Mouse (Mus musculus) gastrocnemius, postnatal 36 days (tissue): Measurements from ENCODE around the gene Sdf2. TPM values are rescaled to one million over a fixed set of nuclear protein-coding genes. Genes with fewer than 3 reads are reported as not detected.

ENCODE experiments used
- DNase-seq, 2 experiments: peaks; one replicate each; pipeline ENCODE4 v3.0.0; 2022
- intact Hi-C: fragments of 180-260 bp; cut with DNase I; formaldehyde crosslinking; loops from one replicate; pipeline ENCODE4 v1.15.1; 2025
- long read RNA-seq, 2 experiments: library from polyadenylated mRNA; stranded (forward); transcript quantifications; one replicate each; pipeline ENCODE4 v2.0.0; 2021
- total RNA-seq, 2 experiments: library from RNA; stranded (reverse); gene quantifications; 2 replicates each; pipeline ENCODE4 v1.2.3; 2021

The Sdf2 gene
- 10 to 100 TPM; 40.7 to 41.1 TPM for total RNA-seq
- long read RNA-seq, experiment 1, transcript Sdf2-201 (3 exons, 1,268 nt): major isoform, 80 of 100 reads
- long read RNA-seq, experiment 1, partial matches to known transcripts: 0 of 100 reads
- long read RNA-seq, experiment 1, other reads (novel, unspliced or antisense): 20 of 100 reads
- long read RNA-seq, experiment 2, transcript Sdf2-201 (3 exons, 1,268 nt): major isoform, 87 of 104 reads
- long read RNA-seq, experiment 2, partial matches to known transcripts: 0 of 104 reads
- long read RNA-seq, experiment 2, other reads (novel, unspliced or antisense): 16 of 104 reads

GRCm38 (mm10) chr11:78245627-78246317, at the start of gene Sdf2, which contains the start of gene Supt6:
TSS of gene Sdf2 (plus strand) at chr11:78245746.
TSS of gene Supt6 (minus strand) at chr11:78245987.
- intact Hi-C loops: no loop called here
- peak; percentile 84 to 87 for DNase-seq

GRCm38 (mm10) chr11:78202372-78202771, 43.2 kb upstream of the Sdf2 start:
- intact Hi-C loops: no loop called here
- no peak for DNase-seq

GRCm38 (mm10) chr11:78204287-78204686, 41.3 kb upstream of the Sdf2 start:
- intact Hi-C loops: no loop called here
- no peak for DNase-seq

DNA sequence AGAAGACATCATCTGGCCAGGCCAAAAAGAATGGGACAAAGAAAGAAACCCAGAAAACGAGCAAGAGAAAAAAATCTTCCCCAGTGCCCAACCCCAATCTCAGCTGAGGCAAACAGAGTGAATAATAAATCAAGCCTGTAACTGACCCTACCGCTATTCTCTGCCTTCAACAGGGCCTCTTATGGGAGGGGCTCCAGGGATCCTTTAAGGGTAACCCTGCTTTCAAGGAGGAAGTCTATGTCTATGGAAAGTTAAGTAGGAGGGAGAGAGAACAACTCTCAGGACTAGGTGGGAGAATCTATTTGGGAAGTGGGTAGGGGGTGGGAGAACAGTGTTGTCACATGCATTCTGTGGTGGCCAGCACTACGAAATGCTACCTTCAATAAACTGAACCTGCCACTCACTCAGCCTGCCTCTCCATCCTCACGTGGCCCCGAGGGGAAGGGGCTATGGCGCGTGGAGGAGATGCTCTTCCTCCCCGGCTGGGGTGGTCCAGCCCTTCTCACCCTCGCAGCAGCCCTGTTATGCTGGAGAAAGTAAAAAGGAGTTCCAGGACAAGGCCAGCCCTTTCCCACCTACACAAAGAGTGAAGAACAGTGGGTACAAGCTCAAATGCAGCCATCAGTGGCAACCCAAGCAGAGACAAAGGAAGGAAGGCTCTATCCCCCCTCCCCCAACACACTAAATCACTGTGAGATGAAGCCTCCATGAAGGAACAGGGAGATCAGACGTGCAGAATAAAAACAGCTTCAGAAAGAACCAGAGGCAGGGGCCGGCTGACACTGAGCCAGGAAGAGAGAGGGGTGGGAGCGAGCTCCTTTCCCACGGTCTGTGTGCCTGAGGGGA, 40.0 kb upstream of the Sdf2 start:
- intact Hi-C loops: no loop called here
- DNase-seq: no peak

- intact Hi-C loops: no loop called here
- no peak for DNase-seq
Observed at GRCm38 (mm10) chr11:78207190-78207589, 38.4 kb upstream of the Sdf2 start.

- DNase-seq: no peak
- intact Hi-C loops: no loop called here
Observed at GRCm38 (mm10) chr11:78209886-78210285, 35.7 kb upstream of the Sdf2 start.

GRCm38 (mm10) chr11:78210615-78211014, 34.9 kb upstream of the Sdf2 start:
- no peak for DNase-seq
- intact Hi-C loops: no loop called here

GRCm38 (mm10) chr11:78211513-78211912, 34.0 kb upstream of the Sdf2 start:
- no peak for DNase-seq
- intact Hi-C loops: no loop called here

DNA sequence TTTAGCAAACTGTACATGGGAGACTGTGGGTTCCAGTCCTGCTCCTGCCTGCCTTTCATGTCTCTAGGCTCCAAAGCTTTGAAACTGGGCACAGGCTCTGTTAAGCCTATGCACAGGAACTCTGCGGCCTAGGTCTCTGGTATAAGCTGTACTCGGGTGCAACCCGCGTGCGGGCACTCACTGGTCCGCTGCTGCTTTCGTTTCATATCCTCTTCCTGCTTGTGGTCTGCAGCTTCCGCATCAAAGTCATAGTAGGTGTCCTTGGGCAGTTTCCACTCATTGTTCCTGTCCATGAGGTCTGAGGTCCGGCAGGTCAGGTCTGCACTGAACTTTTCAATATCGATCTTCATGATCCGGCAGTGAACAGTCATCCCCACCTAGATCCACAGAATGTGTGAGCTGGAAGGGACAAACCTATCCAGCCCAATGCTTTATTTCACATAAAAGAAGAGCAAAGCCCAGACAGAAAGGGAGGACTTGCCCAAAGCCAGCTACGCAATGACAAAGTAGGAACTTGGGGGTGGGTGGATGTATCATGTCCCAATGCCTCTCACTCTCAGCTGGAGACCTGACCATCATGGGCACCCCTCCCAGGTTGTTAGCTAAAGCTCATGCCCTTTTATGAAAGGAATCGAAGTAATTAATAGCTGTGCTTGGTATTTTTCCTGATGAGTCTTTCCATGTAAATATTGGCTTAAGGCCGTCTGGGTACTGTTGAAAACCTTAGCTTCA, 32.3 kb upstream of the Sdf2 start:
- intact Hi-C loops: no loop called here
- DNase-seq: no peak

- intact Hi-C loops: no loop called here
- DNase-seq: no peak
Observed at GRCm38 (mm10) chr11:78215709-78216317, 29.7 kb upstream of the Sdf2 start.

DNA sequence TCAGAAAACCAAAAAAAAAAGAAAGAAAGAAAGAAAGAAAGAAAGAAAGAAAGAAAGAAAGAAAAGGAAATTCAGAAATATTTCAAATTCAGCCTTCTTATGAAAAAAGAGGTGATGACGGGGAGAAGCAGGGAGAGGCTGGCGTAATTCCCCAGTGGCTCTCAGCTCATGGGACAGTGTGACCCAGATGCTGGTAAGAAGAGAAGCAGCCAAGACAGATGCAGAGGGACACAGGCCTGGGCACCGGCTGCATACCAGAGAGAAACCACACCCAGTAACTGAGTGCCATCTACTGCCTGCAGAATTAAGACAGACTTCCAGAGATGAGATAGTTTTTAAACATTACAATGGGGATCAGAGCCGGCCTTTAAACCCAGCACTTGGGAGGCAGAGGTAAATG, 22.0 kb upstream of the Sdf2 start:
- intact Hi-C loops: no loop called here

GRCm38 (mm10) chr11:78231518-78231917, 14.0 kb upstream of the Sdf2 start:
- DNase-seq: no peak
- intact Hi-C loops: no loop called here

More for the DNA sequence above, 22.0 kb upstream of the Sdf2 start:
- peak in 1 of 2 experiments; percentile 17 for DNase-seq

- intact Hi-C loops: no loop called here
- DNase-seq: no peak
Observed at GRCm38 (mm10) chr11:78240193-78240857, 5.2 kb upstream of the Sdf2 start.

- DNase-seq: no peak
- intact Hi-C loops: no loop called here
Observed at GRCm38 (mm10) chr11:78245261-78245626, 302 bp upstream of the Sdf2 start.

DNA sequence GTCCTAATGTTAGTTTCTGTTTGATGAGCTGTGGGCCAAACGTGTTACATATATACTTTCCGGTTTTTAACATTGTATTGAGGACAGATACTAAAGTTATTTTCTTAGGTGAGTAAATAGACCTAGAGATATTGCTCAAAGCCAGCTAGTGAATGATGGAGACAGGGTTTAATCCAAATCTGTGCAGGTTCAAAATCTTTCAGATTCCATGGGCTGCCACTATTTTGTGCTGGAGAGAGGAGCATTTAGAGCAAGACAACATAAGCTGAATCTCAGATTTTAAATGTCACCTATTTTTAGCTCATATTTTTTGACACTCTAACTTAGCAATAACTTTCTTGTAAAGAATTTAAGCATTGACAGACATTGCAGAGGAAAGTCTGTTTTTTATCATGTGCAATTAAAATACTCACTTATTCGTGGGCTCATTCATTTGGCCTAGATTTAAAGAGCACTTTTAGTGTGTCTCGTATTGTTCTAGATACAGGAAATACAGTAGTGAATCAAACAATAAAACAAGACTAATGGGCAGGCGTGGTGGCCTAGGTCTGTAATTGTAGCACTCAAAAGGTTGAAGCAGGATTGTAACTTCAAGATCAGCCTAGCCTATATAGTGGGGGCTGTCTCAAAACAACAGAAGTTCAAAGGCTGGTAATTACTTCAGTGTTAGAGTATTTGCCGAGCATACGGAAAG, 919 bp downstream of the Sdf2 start:
- intact Hi-C loops: no loop called here

DNA sequence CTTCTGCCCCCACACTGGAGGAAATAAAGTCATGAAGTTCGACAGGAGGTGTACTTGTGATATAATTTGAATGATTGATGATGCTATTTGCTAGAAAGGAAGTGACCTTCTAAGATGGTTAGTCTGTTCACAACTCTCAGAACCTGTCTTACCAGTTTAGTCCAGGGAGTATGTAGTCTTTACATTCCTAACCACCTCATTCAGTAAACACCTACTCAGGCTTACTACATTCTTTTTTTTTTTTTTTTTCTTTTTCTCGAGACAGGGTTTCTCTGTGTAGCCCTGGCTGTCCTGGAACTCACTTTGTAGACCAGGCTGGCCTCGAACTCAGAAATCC, 1.4 kb downstream of the Sdf2 start:
- intact Hi-C loops: no loop called here
- DNase-seq: no peak

More for the DNA sequence above, 919 bp downstream of the Sdf2 start:
- DNase-seq: no peak

DNA sequence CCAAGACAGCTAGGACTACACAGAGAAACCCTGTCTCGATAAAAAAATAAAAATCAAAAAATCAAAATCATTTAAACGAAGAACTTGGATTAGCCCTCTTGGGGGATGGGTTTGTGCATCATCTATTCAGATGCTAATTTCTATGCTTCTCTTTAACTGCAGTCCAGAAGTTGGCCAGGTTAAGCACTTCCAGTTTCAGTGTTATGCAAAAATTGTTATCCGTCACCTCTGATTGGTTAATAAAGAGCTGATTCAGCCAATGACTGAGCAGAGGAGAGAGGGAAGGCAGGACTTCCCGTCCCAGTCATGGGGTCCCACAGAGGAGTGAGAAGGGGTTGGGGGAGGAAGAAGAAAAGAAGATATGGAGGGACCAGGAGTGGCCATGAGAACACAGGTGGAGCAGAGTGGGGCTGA, 2.2 kb downstream of the Sdf2 start:
- DNase-seq: no peak
- intact Hi-C loops: no loop called here

DNA sequence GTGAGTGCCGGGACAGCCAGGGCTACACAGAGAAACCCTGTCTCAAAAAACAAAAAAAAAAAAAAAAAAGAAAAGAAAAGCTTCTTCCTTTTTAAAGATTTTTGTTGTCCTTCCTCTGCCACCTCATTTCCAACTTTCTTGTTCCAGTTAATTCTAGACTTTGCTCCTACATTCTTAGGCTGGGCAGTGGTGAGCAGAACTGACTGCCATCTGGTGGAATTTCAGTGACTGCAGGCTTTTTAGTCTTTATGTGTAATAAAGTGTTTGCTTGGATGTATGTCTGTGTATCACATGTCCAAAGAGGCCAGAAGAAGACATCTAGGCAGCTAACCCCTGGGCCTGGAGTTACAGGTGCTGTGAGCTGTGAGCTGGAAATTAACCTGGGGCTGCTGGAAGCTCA, 11.1 kb downstream of the Sdf2 start:
- intact Hi-C loops: no loop called here
- DNase-seq: no peak
